Mouse (Mus musculus): Measurements from ENCODE around the gene Paxip1.

Paxip1 gene

DNA sequence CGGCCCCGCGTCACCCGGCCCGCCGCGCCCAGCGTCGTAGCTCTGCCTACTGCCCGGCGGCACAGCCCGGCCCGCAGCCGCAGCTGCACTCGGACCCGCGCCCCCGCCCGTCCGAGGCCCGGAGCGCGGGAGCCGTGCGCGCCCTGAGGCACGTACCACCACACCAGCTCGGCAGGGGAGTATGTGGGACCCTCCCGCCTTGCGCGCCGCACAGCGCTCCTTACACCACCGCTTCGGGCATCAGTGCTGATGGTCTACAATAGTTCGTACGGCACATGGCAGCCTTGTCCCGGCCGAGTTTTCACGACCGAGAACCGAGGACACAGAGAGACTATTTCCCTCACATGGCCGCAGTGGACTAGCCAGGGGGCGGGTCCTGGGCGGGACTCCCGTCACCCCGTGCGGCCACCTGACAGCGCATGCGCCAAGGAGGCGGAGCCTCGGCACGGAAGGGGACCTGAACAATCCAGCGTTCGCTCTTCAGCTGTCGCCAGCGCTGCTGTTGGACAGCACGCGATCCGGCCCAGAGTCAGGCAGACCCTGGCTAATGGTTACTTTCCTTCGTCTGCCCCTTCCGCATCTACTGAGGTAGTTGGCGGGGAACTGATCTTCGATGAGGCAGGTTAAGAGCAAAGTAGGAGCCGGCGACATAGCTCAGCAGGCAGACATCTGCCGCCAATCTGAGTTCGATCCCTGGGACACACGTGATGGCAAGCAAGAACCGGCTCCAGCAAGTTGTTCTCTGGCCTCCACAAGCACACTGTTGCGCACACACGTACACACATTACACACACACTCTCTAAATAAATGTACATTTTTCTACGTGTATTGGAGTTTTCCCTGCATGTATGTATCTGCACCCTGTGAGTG is at the start of gene Paxip1:
Paxip1 (minus strand) TSS at position 389 of the 870 bp plus-strand sequence.
- peak; percentile 97 to 98 for DNase-seq

DNA sequence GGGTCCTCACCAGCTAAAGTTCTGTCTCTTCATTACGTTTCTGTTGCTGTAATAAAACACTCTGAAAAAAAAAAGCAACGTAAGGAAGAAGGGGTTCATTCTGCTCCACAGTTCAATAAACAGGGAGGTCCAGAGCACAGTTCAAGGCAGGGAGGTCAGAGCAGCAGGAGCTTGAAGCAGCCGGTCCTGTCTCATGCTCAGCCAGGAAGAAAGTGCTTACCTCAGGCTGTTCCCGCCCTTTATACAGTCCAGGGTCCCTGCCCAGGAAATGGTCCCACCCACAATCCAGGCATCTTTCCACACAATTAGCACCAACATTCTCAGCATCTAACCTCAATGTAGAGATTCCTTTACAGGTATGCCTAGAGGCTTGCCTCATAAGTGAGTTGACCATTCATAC is 46.6 kb upstream of the Paxip1 start:
- DNase-seq: no peak

DNA sequence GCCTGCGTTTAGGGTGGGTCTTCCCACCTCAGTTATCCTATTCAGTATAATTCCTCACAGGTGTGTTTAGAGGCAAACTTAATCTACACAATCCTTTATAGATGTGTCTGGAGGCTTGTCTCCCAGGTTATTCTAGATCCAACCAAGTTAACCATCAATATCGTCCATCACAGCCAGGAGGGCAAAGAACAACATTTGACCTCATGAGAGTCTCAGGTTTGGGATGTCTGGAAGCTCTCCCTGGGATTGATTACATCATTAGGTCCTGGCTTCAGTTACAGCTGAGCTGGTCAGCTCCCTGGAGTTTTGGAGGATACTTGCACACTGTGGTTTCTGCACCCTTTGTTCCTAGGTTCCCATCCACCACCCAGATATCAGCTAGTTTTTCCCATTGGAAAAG is 43.6 kb upstream of the Paxip1 start:
- no peak for DNase-seq

DNA sequence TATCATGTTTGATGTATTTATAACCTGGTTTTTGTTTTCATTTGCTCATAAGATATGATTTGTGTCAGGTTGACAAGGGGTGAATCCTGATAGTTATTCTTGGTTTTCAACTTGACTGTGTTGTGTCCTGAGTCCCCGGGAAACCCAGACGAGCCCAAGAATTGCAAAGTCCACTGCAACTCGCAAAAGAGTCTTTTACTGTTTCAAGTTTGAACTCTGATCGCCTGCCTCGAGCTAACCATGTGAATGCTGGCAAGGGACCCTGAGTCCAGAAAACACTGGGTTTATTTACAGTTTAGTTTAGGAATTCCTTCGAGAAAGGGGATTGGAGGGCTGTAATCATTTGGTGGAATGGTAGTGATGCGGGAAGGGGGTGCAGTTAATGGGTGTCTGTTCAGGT is 36.5 kb upstream of the Paxip1 start:
- DNase-seq: no peak

DNA sequence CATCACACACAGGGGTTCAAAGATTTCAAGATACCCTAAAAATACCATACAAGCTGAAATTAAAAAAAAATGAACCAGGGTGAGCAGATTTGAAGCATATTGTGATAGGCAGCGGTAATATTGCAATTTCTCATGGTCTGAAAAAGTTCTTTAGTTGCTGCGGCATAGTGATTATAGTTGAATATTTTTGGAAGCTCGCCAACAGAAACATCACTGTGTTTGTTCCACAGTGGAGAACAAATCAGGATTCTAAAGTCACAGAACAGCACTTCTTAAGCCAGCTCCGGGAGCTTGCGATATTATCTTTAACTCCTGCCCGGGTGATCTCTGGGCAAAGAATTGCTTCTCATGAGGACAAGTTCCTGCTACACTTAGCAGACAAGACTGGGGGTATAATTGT is 29.7 kb upstream of the Paxip1 start:
- DNase-seq: no peak

DNA sequence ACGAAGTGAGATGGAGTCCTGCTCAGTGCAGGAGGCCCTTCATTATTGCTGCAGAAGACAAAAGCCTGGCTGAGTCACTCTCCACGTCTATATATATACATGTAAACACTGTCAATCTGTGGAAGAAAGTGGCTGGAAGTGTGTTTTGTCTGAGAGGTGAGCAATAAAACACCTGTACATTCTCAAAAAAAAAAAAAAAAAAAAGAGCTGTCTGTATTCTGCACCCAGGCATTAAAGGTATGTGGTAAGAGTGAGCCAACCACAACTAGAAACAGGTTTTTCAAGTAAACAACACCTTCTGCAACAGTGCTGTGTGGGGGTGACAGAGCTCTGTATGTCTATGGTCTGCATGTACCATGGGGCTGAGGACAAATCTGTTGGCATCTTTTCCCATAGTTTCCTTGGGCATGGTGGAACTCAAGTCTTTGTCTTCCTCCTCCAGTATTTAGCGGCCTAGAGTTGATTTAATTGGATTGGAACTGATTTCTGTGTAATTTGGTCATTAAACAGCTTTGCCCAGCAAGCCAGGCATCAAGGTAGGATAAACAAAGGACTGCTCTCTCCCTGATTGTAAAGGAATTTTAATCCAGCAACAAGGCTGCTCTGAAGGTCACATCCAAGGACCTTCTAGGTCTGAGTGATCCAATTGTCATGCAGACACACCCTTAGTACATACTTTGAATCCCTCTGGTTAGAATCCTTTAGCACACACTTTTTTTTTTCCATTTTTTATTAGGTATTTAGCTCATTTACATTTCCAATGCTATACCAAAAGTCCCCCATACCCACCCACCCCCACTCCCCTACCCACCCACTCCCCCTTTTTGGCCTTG is 27.6 kb upstream of the Paxip1 start:
- DNase-seq: no peak

DNA sequence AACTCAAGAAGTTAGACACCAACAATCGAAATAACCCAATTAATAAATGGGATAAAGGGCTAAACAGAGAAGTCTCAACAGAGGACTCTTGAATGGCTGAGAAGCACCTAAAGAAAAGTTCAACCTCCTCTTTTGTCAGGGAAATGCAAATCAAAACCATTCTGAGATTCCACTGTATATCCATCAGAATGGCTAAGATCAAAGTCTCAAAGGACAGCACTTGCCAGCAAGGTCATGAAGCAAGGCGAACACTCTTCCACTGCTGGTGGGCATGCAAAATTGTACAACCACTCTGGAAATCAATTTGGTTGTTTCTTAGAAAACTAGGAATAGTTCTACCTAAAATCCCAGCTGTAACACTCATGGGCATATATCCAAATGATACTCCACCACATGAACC is 22.8 kb upstream of the Paxip1 start:
- no peak for DNase-seq

DNA sequence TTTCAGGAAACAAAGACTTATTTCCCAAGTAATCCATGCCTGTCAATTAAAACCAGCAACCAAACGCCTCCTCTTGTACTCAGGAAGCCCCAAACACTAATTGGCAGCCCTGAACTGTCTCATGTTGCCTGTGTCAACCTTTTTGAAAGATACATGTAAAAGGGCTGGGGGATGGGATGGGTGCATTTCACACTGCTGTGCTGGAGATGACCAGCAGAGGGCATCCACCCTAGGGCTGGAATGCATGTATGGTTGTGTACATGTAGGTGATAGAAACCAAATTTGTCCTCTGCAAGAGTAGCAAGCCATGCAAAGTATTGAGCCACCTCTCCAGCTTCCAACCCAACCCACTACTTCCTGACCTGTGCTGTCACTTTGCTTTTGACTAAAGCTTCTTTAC is 2.4 kb upstream of the Paxip1 start:
- DNase-seq: peak; percentile 63 to 81

DNA sequence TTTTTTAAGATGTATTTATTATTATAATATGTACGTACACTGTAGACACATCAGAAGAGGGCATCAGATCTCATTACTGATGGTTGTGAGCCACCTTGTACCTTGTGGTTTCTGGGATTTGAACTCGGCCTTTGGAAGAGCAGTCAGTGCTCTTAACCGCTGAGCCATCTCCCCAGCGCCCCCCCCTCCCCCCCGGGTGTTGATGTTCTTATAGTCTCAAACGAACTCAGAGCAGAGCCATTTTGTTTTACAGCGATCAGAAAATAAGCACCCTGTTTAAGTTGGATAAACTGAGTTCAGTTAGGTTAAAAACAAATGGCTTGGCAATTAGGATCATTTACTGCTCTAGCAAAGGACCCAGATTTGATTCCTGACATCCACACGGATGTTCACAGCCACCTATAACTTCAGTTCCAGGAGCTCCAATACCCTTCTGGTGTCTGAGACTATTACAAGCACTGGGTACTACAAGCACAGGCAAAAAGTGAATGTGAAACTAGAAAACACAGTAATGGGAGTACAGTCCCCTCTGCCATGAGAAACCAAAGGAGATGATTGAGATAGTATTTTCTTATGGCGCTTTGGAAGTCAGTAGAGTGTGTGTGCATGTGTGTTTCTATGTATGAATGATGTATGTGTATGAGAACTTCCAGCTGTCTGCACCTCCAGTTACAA is 1.2 kb upstream of the Paxip1 start:
- no peak for DNase-seq

DNA sequence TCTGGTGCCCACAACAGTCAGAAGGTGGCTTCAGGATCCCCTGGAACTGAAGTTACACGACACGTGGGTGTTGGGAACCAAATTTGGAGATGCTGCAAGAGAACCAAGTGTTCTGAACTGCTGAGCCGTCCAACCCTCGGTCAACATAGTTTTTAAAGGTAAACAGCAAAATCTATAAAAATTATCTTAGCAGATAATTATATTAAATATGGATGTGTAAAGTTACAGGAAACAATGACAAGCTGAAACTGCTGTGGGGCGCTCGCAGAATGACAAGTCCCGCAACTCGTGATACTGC is 631 bp upstream of the Paxip1 start:
- DNase-seq: no peak

DNA sequence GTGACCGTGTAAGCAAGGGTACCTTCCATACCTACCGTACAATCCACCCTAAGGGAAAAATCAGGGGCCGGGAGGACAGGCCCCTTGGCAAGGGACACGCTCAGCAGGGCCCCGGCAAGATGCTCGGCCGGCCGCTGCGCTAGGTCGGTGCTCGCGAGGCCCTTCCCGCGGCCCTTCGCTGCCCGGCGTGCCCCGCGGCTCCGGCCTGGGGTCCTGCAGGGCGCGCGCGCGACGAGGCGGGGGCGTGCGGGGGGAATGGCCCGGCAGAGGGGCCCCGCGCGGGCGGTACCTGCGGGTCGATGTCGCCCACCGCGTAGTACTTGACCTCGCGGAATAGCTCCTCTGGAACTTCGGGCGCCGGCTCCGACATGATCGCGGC is 592 bp downstream of the Paxip1 start:
- peak; percentile 89 to 95 for DNase-seq

DNA sequence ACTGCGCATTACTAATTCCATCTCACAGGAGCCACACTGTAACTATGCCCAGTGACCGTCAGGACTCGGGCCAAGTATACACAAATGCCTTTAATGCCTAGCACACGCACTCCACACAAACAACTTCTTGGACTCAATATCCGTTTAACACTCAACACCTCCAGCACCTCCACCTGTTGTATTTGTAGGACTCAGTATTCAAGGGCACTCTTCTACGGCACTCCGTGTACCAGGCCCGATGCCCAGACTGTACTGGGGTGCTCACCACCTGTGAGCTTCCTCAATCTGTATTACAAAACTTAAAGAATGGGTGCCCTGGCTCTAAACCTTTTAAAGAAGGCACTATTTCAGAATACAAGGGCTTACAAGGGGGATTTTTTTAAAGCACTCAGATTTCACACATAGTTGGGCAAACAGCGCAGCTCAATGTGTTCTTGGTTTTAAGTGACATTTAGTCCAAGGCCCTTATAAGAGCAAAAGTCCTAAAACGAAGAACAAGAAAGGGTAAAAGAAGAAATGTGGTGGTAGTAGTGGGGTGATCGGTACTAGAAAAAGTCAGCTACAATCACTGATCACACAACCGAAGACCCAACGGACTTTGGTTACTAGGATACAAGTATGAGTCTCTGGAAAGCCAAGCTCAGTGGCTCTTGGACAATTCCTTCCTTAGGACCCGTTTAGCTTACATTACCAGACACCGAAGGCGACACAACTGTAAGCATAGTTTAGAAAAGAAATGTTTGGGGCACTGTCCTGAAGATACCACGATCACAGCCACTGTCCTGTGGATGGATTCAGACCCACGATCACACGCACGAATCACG is 1.2 kb downstream of the Paxip1 start:
- no peak for DNase-seq

DNA sequence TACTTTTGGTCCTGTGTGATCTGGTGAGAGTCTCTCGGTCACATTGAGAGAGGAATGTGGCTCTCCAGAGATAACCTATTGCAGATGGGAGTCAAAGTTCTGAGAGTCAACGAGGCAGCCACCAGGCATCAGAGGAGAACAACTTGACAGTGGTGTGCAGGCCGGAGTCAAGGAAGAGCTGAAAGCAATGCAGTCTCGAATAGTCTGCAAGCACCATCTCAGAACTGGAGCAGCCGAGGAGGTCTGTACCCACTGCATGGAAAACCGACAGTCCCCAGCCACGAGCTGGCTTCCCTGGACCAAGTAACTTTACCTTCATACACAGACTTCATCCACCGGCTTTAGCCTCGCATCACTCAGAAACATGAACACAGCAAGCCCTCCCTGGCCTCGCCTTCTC is 1.9 kb downstream of the Paxip1 start:
- no peak for DNase-seq

DNA sequence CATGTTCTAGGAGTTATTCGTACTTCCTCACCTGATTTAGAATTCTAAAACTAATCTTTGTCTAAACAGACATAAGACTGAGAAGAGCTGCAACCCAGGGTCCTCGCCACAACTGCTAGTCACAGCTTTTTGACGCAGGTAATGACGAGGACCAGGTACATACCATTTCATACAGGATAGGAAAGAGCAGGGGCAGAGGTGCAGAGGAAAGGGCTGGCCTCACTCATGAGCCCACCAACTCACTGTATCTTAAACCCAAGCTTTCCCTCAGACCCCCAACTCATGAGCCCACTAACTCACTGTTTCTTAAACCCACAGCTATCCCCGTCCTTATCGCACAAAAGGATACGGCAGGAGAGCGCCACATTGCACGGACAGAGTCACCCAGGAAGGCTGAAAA is 8.1 kb downstream of the Paxip1 start:
- no peak for DNase-seq

DNA sequence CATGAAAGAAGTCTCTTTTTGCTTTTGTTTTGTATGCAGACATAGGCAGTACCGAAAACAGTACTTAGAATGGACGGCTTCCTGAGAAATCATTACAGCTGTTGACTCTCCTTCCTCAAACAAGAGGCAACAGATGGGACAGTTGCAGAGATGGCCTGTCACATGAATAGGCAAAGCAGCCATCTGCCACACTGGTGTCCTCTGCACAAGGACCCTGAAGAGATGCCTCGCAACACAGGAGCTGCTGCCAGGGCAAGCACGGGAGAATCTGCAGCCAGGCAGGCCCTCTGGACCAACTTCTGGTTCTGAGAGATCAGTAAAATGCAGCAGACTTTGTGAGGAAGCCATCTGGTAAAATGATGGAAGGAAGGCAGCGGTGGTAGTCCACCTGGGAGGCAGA is 23.5 kb downstream of the Paxip1 start:
- no peak for DNase-seq

DNA sequence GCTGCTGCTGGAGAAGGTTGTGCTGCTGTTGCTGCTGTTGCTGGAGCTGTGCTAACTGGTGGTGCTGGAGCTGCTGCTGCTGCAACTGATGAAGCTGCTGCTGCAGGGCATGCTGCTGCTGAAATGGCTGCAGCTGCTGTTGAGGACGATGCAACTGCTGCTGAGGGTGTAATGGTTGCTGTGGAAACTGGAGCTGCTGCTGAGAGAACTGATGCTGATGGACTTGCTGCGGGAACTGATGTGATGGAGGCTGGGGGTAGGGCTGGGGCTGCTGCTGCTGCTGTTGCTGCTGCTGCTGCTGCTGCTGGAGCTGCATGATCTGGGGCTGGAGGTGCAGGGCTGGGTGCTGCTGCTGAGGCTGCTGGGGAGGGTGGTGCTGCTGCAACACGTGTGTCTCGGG is 25.7 kb downstream of the Paxip1 start:
- DNase-seq: no peak

DNA sequence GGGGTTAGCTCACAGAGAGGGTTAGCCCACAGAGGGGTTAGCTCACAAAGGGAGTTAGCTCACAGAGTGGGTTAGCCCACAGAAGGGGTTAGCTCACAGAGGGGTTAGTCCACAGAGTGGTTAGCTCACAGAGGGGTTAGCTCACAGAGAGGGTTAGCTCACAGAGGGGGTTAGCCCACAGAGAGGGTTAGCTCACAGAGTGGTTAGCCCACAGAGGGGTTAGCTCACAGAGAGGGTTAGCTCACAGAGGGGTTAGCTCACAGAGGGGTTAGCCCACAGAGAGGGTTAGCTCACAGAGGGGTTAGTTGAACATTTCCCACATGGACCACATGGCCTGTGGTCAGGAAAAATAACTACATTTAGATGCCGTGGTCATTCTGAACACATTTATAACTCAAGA is 46.5 kb downstream of the Paxip1 start:
- DNase-seq: no peak

DNA sequence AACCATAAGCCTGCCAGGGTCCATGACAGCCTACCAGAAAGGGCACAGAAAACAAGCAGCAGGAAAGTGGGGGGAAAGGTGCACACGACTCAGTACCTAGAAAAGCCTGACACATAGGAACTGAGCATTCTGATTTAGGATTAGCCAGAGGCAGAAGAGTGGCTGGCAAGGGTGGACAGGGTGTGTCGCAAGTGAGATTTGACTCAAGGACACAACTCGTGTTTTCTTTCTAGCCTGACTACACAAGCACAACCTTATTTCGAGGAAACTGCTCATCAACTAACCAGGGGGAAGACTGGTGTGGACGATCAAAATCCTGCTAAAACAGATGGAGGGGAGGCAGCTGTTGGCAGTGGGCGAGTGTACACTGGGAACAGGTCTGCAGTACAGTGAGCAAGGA is 52.3 kb downstream of the Paxip1 start:
- DNase-seq: no peak

DNA sequence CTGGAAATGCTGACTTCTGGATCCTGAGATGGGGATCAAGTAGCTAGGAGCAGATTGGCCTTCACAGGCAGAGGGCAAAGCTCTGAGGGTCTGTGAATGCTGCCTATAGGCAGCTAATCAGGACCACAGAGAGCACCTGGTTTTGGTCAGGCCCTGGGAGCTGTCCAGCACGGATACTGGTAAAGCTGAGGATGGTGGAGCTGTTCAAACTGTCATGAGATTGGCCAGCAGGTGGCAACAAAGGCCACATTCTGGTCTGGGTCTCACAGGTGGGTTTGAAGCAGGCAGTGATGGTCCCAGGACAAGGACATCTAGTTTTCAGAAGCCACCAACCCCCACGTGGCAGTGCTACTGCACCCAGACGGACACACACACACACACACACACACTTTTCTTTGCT is 54.3 kb downstream of the Paxip1 start:
- peak; percentile 41 to 63 for DNase-seq

DNA sequence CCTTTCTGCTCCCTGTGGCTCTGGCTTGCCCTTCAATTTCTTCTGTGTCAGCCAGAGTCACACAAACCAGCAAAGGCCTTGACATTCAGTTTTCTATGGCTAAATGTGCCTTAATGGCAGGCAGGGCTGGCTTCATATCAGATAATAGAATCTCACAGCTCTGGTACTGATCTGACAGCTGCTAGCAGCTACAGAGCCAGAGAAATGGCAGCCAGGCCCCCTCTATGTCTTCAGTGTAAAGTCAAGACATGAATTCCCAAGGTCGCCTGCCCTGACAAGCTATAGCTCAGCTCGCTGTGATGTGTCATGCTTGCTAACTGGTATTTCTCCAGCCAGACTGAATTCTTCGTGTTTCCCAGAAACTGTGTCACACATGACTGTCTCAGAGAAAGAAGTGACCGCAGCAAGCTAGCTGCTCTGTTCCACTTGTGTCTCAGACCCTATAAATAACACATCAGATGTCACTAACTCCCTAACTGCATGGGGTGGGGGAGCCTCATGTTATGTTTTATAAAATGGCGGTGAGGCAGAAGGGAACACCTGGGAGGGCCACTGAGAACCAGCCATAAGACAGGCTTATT is 59.1 kb downstream of the Paxip1 start:
- DNase-seq: no peak

DNA sequence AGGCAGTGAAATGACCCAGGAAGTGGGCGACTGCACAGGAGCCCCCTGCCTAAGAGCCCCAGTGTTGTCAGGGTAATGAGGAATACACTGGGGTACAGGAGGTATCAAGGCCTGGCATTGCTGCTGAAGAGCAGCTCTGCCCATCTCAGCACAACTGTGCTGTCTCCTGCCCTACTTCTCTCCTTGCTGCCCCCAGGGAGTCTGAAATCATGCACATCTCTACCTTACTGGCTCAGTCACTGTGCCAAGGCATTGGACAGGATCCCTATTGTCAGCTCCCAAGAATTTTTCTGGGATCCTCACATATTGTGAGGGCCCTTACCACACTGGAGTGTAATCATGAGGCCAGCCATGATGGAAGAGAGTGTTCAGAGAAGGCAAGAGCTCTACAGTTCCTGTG is 60.1 kb downstream of the Paxip1 start:
- no peak for DNase-seq

DNA sequence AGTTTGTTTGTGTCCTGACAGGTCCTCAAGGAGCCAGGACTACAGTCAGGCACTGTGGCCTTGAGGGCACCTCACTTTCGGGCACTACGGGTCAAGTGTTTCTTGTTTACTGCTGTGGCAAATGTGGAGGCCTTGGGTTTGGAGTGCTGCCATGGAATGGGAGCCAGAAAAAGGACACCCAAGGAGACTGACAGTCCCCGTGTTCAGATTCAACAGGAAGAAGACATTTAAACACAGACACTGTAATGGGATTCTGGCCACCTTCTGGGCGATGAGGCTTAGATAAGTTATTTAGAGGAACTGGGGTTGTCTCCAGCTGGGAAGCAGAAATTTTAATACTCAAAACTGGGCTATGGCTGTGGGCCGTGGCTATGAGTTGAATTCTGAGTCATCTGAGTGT is 60.8 kb downstream of the Paxip1 start:
- DNase-seq: peak; percentile 13 to 35

DNA sequence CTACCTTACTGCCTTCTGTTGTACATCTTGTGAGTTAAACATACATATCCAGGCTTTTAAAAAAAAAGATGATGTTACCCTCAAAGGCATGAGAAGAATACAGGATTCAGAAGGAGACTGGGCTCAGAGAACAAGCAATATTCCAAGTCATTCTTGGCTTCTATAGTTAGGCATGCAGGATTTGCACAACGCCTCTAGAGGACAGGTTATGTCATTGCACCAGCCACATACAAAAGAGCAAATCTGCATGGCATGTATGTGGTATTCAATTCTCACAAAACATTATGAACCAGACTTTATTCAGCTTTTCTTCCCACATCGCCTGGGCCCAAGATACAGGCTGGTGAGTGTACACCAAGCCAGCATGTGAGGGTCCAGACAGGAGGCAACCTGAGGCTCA is 67.0 kb downstream of the Paxip1 start:
- DNase-seq: no peak

Data from lung, postnatal 4 days (tissue).